Mouse (Mus musculus): Measurements from ENCODE around the gene Kcng1.

Kcng1 gene

DNA sequence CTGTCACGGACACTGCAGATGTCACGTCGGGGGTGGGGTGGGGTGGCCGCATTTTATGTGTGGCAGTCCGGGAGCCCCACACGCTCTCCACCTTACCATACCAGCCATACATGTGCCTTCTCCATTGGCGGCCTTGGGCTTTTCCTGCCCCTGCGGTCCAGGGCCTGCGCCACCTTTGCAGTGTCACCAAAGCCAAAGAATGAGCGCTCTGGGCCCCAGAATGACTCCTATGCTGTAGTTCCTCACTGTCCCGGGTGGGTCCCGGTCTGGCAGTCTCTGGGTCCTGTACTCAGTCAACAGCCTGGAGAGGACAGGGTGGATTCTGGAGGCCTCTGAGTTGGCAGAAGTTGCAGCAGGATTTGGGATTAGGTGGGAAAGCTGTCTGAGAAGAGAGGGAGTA, at the start of gene Kcng1:
Gene Kcng1, minus strand, starts transcription at position 155 of the 400 bp plus-strand sequence.
- DNase-seq (ENCODE audit: low spot score in 2 of 2), result no peak

- DNase-seq (ENCODE audit: low spot score in 2 of 2), result peak; percentile 73 to 90
Observed at GRCm38 (mm10) chr2:168330421-168331070, 49.0 kb upstream of the Kcng1 start.

DNA sequence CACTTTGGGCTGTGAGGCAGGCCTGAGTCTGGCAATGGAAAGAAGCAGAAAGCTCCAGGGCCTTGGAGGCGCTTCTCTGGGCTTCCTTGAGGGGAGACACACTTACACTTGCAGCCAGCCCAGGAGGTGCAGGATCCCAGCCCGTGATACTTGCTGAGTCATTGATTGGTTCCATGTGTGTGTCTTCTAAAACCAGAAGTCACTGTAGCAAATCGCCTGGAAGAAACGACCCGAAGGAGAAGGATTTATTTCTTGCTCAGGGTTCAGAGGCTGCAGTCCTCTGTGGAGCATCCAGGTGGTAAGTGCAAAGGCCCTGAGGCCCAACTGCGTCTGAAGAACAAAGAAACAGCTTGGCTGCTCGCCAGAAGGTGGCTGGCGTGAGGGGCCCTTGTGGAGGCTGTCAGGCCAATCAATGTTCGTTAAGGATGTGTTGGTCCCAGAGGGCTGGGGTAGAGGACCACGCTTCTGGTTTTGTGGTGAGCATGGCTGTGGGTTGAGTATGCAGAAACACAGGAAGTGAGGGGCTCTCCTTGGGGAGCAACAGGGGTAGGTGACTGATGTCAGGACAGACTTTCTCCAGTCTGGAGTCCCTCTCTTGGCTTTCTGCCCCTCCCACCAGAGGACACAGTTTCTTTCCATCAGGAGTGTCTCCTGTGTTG, 40.3 kb upstream of the Kcng1 start:
- DNase-seq (ENCODE audit: low spot score in 2 of 2), result no peak

DNA sequence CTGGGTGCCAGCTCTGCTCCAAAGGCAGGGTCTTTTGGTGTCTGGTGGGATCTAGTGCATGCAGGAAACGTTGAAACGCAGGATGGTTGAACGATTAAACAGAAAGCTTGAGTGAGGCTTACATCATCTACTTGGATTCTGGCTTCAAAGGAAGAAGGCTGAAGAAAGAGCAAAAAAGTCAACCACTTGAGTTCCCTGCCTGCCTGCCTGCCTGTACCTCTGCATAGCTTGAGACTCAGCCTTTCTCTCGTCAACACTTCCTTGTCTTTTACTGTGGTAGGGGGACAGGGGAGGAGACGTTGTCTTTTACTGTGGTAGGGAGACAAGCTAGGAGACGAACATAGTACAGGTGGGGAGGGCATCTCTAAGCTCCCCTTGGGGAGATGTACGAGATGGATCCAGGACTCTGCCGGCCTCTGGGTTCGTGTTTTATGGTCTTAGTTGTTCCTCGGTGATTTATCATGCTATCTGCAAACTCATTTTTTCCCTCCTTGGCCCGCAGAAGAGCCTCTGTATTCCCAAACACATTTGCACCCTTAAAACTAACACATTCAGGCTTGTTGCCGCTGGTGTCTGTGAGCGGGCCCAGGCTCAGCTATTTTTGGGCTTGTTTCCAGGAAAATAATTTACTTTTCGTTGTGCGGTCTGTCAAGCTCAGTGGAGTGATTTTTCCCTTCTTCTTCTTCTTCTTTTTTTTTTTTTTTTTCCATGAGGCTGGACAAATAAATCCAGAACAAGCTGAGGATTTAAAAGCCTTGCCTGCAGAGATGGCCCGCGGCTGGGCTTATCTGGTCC, 39.0 kb upstream of the Kcng1 start:
- DNase-seq (ENCODE audit: low spot score in 2 of 2), result no peak

DNA sequence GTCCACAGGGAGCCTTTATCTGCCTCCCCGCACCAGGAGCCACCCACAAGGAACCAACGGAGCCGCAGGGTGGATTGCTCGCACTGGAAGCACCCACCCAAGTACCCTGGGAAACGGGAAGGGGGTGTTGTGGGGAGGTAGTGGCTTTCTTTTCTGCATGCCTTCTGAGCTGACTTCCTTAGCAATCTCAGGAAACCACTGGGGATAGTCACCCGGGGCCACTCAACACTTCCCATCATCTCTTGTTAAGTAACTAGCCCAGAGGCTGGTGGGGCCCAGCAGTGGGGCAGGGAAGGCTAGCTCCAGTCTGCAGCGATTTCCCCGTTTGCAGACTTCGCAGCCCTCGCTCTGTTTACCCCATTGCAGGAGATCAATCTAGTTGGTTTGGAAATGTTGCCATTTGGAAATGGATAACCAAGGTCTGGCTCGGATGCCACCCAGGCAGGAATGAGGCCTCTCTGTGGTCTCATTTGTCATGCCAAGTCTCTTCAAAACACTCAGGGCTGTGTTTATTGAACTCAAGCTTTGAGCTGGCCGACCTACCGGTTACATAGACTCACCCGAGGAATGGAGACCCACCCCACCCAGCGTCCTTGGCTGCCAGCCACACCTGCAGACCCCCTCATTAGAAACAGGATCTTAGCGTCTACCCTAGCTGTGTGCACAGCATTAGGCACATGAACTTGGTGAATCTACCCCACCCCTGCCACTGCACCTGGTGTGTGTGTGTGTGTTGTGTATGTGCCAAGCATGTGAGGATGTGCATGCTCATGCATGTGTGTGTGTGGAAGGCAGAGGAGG, 33.3 kb upstream of the Kcng1 start:
- no peak for DNase-seq (ENCODE audit: low spot score in 2 of 2)

- no peak for DNase-seq (ENCODE audit: low spot score in 2 of 2)
Observed at GRCm38 (mm10) chr2:168312504-168312903, 31.0 kb upstream of the Kcng1 start.

DNA sequence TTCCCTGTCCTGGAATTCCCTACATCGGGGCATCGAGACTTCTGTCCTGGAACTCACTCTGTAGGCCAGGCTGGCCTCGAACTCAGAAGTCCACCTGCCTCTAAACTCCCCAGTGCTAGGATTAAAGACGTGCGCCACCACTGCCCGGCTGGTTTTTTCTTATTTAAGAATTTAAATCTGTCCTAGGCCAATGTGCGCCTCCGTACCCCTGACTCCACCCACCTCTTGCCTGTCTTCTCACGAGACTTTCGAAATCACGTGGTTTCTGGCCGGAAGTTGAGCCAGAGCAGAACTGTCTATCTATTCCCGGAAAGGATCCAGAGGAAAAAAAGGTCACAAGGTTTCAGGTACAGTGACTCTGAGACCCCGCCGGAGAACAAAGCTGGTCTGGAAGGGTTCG, 29.5 kb upstream of the Kcng1 start:
- no peak for DNase-seq (ENCODE audit: low spot score in 2 of 2)

DNA sequence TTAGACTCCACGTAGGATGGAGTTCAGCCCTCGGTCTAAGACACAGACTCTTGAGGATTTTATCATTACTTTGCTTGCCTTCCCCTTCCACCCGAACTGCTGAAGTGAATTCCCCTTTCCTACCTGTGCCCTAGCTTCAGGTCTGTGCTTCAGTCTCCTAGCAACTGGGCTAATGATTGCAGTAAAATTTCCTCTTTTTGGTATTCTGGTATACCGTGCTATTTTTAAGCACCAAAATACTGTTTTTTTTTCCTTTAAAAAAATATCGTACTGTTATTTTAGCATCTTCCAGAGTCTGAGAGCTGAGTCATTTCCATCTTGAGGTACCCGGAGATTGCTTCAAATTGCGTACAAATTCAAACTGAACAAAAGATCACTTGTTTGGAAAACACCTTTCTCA, 27.4 kb upstream of the Kcng1 start:
- DNase-seq (ENCODE audit: low spot score in 2 of 2), result no peak

DNA sequence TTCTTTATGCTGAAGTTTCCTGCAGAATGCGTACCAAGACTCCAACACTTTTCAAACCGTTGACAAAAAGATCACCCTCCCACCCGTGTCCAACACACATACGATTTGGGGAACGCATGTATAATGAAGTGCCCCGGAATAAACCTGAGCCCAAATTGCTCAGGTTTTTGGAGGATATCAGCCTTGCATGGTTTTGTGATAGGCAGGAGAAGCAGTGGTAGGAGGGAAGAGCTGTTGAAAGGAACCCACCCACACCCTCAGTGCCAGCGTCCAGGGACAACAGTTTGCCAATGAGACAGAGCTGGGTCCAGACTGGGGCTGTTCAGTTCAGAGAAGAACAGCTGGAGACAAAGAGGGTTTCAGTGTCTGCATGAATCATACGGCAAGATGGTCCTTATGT, 18.1 kb upstream of the Kcng1 start:
- no peak for DNase-seq (ENCODE audit: low spot score in 2 of 2)

DNA sequence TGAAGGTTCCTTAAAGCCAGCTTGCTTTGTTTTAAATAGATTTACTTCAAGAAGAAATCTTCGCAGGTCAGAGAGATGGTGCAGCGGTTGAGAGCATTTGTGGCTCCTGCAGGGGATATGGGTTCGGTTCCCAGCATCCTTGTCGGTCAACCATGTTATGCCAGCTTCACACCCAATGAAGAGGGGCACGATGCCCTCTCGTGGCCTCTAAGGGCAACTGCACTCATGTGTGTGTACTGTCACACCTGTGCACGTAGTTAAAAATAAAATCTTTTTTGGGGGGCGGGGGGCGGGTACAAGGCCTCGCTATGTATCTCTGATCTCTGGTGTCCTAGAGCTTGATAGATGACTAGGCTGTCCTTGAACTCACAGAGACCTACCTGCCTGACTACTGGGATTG, 15.0 kb upstream of the Kcng1 start:
- no peak for DNase-seq (ENCODE audit: low spot score in 2 of 2)

DNA sequence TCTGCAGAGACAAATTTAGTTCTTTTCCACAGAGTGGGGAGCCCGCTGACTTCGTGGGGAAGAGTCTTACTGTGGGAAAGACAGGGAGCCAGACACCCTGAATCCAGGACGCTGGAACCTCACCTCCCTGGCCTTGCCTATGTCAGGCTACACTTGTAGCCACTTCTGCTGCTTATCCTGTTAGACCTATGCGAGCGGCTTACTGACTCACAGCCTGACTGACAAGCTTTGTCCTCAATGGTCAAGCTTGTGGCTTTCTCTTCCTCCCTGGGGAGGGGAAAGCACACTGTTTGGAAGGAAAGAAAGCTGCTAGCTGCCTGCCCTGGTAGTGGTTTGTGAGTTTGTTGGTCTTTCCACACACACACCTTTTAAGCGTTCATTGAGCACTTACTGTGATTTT, 11.0 kb upstream of the Kcng1 start:
- DNase-seq (ENCODE audit: low spot score in 2 of 2), result no peak

DNA sequence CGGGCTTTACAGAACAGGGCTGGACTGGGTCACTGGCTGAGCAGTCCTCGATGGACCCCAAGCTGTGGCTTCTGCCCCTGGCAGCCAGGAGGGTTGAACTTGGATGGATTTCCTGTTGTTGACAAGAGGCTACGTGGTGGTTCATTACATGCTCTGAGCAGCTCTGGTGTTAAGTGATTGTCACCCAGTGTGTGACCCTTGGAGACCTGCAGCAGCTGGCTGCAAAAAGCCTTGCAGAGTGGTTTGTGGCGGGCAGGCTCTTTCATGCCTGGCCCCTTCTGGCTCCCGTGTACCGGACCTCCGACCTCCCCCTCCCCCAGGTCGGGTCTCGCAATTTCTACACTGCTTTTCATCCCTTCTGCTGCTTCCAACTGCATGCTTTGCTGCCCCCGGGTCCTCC, 10.5 kb upstream of the Kcng1 start:
- no peak for DNase-seq (ENCODE audit: low spot score in 2 of 2)

- DNase-seq (ENCODE audit: low spot score in 2 of 2), result no peak
Observed at GRCm38 (mm10) chr2:168289851-168290250, 8.3 kb upstream of the Kcng1 start.

- DNase-seq (ENCODE audit: low spot score in 2 of 2), result no peak
Observed at GRCm38 (mm10) chr2:168289016-168289415, 7.5 kb upstream of the Kcng1 start.

GRCm38 (mm10) chr2:168286987-168287386, 5.5 kb upstream of the Kcng1 start:
- no peak for DNase-seq (ENCODE audit: low spot score in 2 of 2)

DNA sequence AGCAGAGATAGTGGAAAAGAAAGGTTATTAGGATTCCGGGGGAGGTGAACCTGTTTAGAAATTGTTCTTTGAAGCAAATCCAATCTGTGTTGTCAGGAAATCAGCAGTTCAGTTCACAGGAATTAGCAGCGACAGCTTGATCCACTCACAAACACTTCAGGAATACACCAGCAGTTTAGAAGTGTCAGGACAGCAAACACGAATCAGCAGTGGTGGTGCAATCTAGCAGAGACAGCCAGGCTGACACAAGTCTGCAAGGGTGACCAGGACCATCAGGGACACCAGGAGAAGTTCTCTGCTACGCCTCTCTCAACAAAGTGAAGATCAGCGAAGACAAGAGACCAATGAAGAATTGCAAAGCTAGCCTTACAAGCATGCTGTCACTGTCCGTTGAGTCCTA, 3.6 kb upstream of the Kcng1 start:
- DNase-seq (ENCODE audit: low spot score in 2 of 2), result no peak

DNA sequence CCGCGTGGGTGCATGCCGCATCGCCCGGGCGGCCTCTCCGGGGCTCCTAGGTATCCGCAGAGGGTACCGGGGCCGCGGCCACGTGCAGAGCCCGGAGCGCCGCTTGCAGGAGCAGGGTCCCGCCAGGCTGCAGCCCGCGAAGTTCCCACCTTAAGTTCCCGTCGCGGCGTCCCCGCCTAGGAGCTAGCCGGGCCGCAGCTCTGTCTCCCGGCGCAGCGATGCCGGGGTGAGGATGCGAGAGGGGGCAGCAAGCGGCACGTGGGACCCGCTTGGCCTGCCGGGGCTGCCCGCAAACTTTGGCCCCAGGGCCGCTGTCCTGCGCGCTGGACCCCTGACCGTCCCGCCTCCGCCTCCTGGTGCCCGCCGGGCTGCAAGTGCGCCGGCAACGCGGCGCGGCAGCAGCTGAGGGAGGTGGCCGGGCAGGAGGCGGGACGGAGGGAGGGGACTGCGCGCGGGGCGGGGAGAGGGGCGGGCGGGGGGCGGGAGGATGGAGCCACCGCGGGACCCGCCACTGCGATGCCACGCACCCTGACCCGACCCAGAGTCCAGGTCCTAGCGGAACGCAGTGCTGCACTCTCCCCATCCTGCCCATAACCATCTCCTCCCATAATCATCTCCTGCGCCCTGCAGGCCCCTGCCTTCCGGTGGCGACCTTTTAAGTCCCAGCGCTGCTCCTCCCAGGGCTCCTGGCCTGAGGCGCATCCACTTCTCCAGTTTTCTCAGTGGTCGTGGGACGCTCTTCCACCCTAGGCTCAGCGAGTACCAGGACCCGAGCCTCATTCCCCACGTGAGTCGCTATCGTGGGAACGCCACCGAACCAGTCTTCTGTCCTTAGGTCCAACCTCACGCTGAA, 581 bp downstream of the Kcng1 start:
- peak; percentile 51 to 74 for DNase-seq (ENCODE audit: low spot score in 2 of 2)

- peak in 1 of 2 experiments; percentile 80 for DNase-seq (ENCODE audit: low spot score in 2 of 2)
Observed at GRCm38 (mm10) chr2:168274374-168274935, 7.1 kb downstream of the Kcng1 start.

- DNase-seq (ENCODE audit: low spot score in 2 of 2), result no peak
Observed at GRCm38 (mm10) chr2:168273387-168273786, 8.1 kb downstream of the Kcng1 start.

- no peak for DNase-seq (ENCODE audit: low spot score in 2 of 2)
Observed at GRCm38 (mm10) chr2:168268033-168268432, 13.5 kb downstream of the Kcng1 start.

DNA sequence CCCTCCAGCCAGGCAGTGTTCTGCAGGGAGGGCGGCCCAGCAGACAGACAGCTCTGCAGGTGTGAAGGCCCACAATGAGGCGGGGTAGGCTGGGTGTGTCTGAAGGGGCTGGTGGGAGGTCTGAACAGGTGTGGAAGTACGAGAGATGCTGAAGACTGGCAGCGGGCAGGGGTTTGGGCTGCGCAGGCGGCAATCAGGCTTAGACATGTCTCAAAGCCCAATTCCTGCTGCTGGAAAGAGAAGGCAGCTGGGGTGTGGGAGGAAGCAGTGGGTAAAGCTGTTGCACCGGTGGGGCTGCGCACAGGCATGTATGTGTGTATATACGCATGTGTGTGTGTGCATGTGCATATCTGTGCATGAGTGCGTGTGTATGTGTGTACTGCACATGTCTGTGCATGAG, 20.6 kb downstream of the Kcng1 start:
- DNase-seq (ENCODE audit: low spot score in 2 of 2), result peak; percentile 68 to 80
